Mouse (Mus musculus): ENCODE measurements around the gene Fgf4. TPM values are rescaled to one million over a fixed set of nuclear protein-coding genes. Genes with fewer than 3 reads are reported as not detected.
A peak's percentile ranks its signal among the peaks of the same experiment; 100 is the strongest.
"Not testable (repeated sequence)": the region's sequence is repeated elsewhere in the genome, so short reads cannot be mapped to it uniquely, and the experiment has no call there.

Gene Fgf4
- polyA plus RNA-seq, 1 experiment from 2014 or later, result not detected

DNA sequence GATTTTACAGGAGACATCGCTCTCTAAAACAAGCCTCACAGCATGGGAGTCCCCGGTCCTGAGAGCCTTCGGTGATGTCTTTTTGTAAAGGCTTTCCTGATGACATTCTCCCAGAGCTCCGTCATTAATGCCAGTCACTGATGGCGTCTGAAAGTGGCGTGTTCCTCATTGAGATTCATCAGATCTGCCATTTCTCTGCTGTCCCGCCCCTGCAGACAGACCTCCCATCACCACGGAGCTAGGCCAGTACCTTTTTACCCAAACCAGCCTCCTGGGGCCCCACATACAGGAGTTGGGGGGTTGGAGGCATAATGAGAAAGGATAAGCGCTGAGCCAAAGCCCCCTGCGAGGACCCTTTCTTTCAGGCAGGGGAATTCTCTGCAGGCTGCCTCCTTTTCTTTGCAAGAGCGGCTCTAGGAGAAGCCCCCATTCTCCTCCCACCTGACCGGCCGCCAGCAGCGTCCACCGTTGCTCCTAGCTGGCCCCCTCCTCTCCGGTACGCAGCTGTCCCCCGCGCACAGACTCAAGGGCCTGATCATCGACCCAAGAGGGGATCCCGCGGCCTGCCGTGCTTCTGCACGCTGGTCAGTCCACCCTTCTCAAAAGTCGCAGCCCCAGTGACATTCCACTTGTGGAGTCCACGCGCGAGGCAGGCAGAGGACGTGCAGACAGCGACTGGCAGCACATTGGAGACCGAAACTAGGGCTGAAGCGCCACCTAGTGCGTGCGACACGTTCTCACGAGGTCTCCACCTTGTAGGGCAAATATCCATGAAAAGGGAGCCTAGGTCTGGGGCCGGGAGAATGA is 48.3 kb downstream of the Fgf4 start:
- H3K9ac ChIP-seq (ENCODE audit: low read depth, low read length), result no peak overlapping the region; the same call in 1 of the 2 replicates
- WGBS, result under 1% methylated on average over 37 of the region's 37 CpGs
- peaks cover 46% of the 10 kb centered on the region for H3K27me3 ChIP-seq (ENCODE audit: control insufficient read depth, insufficient read depth, low read length)
- H3K4me1 ChIP-seq (ENCODE audit: control insufficient read depth, insufficient read depth, low read length), result peaks cover 15% of the 10 kb centered on the region; the same call in 1 of the 2 replicates
- peak overlapping the region; percentile 59 for H3K4me2 ChIP-seq (replicated peaks; ENCODE audit: low read depth, low read length)
- H3K36me3 ChIP-seq (ENCODE audit: control insufficient read depth, insufficient read depth, low read length), result no peaks in the 10 kb centered on the region
- H3K4me3 ChIP-seq (ENCODE audit: low read length), result peak overlapping the region; percentile 32
- no peaks in the 10 kb centered on the region for H3K9me3 ChIP-seq (ENCODE audit: control insufficient read depth, low read length)
- no peak overlapping the region for H3K27ac ChIP-seq (ENCODE audit: low read depth, low read length)
- peak; percentile 54 for ATAC-seq (ENCODE audit: low FRiP score, low TSS enrichment)

DNA sequence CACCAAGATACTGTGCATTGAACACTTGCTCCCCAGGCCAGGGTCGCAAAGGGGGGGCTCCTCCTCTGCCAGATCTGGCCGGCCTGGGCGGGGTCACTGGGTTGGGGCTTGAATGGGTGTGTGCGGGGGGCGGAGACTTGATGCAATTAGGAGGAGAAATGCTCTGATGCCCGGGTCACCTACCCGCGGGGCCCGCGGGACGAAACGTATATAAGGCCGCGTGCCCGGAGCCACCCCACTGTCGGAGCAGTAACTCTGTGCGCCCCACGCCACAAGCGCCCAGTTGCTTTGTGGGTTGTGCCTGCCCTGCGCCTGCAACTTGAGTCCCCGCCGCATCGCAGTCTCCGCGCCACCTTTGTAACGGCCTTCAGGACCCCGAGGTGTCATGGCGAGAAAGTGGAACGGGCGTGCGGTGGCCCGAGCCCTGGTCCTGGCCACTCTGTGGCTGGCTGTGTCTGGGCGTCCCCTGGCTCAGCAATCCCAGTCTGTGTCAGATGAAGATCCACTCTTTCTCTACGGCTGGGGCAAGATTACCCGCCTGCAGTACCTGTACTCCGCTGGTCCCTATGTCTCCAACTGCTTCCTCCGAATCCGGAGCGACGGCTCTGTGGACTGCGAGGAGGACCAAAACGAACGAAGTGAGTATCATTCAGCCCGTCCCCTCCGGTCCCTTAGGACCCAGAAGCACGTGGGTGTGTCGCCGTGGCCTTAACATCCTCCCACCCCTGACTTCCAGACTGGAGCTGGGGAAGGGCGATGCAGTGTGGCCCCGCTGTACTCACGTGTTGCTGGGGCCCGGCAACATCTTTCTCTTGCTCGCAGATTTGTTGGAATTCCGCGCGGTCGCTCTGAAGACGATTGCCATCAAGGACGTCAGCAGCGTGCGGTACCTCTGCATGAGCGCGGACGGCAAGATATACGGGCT is 49.4 kb downstream of the Fgf4 start, which contains the start of gene Fgf15:
Gene Fgf15, plus strand, starts transcription at position 238 of the 925 bp plus-strand sequence.
- H3K4me3 ChIP-seq (ENCODE audit: low read length), result peak within 1 kb of the TSS; percentile 32
- peak within 1 kb of the TSS; percentile 59 for H3K4me2 ChIP-seq (replicated peaks; ENCODE audit: low read depth, low read length)
- WGBS, result under 1% methylated on average over 64 of the region's 65 CpGs
- peaks cover 46% of the 10 kb centered on the region for H3K27me3 ChIP-seq (ENCODE audit: control insufficient read depth, insufficient read depth, low read length)
- H3K9me3 ChIP-seq (ENCODE audit: control insufficient read depth, low read length), result no peaks in the 10 kb centered on the region
- H3K27ac ChIP-seq (ENCODE audit: low read depth, low read length), result no peak within 1 kb of the TSS
- peaks cover 15% of the 10 kb centered on the region; the same call in 1 of the 2 replicates for H3K4me1 ChIP-seq (ENCODE audit: control insufficient read depth, insufficient read depth, low read length)
- peak within 1 kb of the TSS; percentile 2; the same call in 1 of the 2 replicates for H3K9ac ChIP-seq (ENCODE audit: low read depth, low read length)
- no peaks in the 10 kb centered on the region for H3K36me3 ChIP-seq (ENCODE audit: control insufficient read depth, insufficient read depth, low read length)
- ATAC-seq (ENCODE audit: low FRiP score, low TSS enrichment), result peak; percentile 43

DNA sequence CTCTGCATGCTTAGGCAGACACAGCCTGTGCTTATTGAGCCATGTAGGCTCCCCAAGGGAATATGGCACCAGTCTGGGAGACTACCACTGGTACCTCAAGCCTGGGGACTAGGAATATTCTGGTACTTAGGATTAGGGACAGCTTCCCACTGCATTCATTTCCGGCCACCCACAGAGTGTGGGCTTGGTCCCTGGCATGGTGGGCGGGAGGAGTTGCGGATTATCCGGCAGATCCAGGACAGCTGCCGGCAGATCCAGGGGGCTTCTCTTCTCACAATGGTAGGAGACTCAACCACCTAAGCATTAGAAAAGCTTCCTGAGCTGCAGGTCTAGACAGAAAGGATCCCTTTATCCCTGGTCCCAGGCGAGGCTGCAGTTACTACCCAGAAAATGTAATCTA is 51.3 kb downstream of the Fgf4 start:
- H3K9ac ChIP-seq (ENCODE audit: low read depth, low read length), result no peak overlapping the region
- H3K4me1 ChIP-seq (ENCODE audit: control insufficient read depth, insufficient read depth, low read length), result peaks cover 15% of the 10 kb centered on the region; the same call in 1 of the 2 replicates
- H3K4me3 ChIP-seq (ENCODE audit: low read length), result no peak overlapping the region
- 65% methylated on average over 6 of the region's 6 CpGs for WGBS
- H3K27me3 ChIP-seq (ENCODE audit: control insufficient read depth, insufficient read depth, low read length), result peaks cover 46% of the 10 kb centered on the region
- no peaks in the 10 kb centered on the region for H3K36me3 ChIP-seq (ENCODE audit: control insufficient read depth, insufficient read depth, low read length)
- H3K27ac ChIP-seq (ENCODE audit: low read depth, low read length), result no peak overlapping the region
- ATAC-seq (ENCODE audit: low FRiP score, low TSS enrichment), result no peak
- no peaks in the 10 kb centered on the region for H3K9me3 ChIP-seq (ENCODE audit: control insufficient read depth, low read length)
- no peak overlapping the region for H3K4me2 ChIP-seq (replicated peaks; ENCODE audit: low read depth, low read length)

DNA sequence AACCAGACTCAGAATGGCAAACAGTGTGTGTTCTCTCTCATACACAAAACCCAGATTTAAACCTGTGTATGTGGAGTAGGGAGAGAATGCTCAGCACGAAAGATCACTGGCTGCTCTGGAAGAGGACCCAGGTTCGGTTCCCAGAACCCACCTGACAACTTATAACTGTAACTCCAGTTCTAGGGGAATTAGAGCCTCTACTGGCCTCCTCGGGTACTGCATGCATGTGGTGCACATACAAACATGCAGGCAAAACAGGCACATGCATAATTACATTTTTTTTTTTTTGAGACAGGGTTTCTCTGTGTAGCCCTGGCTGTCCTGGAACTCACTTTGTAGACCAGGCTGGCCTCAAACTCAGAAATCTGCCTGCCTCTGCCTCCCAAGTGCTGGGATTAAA is 58.3 kb downstream of the Fgf4 start:
- ATAC-seq (ENCODE audit: low FRiP score, low TSS enrichment); H3K27ac ChIP-seq (ENCODE audit: low read depth, low read length); H3K9me3 ChIP-seq (ENCODE audit: control insufficient read depth, low read length); H3K4me3 ChIP-seq (ENCODE audit: low read length); H3K4me2 ChIP-seq (replicated peaks; ENCODE audit: low read depth, low read length); H3K4me1 ChIP-seq (ENCODE audit: control insufficient read depth, insufficient read depth, low read length); H3K27me3 ChIP-seq (ENCODE audit: control insufficient read depth, insufficient read depth, low read length); H3K9ac ChIP-seq (ENCODE audit: low read depth, low read length); H3K36me3 ChIP-seq (ENCODE audit: control insufficient read depth, insufficient read depth, low read length): not testable (repeated sequence)
- 94% methylated on average over 3 of the region's 3 CpGs for WGBS

DNA sequence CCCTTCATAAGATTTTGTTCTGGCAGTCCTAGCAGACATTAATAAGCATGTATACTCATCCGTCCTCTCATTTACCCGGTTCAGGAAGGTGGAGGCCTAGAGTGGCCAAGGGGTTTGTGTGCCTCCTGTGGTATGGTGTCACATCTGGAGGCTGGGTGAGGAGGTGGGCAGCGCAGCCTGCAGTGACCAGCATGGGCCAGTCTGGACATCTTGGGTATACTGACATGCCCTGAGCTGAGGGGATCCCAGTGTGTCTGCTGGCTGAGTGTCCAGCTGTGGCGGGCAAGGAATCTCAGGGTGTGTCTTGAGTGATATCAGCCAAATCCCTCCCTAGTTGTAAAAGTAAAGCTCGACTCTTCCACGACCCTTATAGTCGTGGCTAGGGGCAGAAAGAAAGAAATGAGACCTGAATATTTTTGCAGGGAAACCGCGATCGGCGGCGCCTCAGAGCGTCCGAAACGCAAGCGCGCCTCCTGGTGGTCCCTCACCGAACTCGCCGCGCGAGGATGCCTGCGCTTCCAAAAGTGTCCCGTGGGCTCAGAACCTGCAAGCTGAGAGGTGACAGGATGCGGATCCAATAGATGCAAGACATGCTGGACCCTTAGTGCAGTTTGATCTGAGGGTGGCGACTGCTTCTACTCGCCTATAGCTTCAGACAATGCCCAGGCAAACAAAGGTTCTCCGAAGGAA is 59.7 kb downstream of the Fgf4 start:
- Histone ChIP-seq H3K27ac (ENCODE audit: low read depth, low read length) (no peak overlapping the region), H3K4me2 (replicated peaks; ENCODE audit: low read depth, low read length) (peak overlapping the region; percentile 31)

DNA sequence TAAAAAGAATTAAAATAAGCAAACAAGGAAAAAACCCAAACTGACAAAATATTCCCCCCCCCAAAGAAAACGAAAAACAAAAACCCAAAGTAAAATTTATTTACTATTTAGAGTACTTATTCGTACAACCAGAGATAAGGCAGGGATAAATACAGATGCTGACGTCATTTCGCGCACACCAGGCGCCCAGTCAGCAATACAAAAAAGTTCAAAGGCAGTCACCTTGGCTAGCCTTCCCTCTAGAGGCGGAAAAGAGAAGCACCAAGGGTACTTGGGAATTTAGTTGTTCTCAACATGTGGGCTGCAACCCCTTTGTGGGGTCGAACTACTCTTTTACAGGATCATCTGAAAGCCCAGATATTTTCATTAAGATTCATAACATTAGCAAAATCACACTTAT is 60.6 kb downstream of the Fgf4 start:
- ATAC-seq (ENCODE audit: low FRiP score, low TSS enrichment), result no peak
- Histone ChIP-seq H3K9ac (ENCODE audit: low read depth, low read length) (no peak overlapping the region), H3K4me3 (ENCODE audit: low read length) (no peak overlapping the region), H3K9me3 (ENCODE audit: control insufficient read depth, low read length) (0 out of 2 replicates have a peak, but pooled peaks cover 2% of the 10 kb centered on the region), H3K4me1 (ENCODE audit: control insufficient read depth, insufficient read depth, low read length) (no peaks in the 10 kb centered on the region), H3K36me3 (ENCODE audit: control insufficient read depth, insufficient read depth, low read length) (no peaks in the 10 kb centered on the region), H3K27ac (ENCODE audit: low read depth, low read length) (no peak overlapping the region), H3K27me3 (ENCODE audit: control insufficient read depth, insufficient read depth, low read length) (no peaks in the 10 kb centered on the region), H3K4me2 (replicated peaks; ENCODE audit: low read depth, low read length) (no peak overlapping the region)
- 8% methylated on average over 8 of the region's 8 CpGs for WGBS

More for the DNA sequence above, 59.7 kb downstream of the Fgf4 start:
- H3K9me3 ChIP-seq (ENCODE audit: control insufficient read depth, low read length), result 0 out of 2 replicates have a peak, but pooled peaks cover 2% of the 10 kb centered on the region
- peak overlapping the region; percentile 47 for H3K9ac ChIP-seq (ENCODE audit: low read depth, low read length)
- peak; percentile 44 for ATAC-seq (ENCODE audit: low FRiP score, low TSS enrichment)
- peak overlapping the region; percentile 19; the same call in 1 of the 2 replicates for H3K4me3 ChIP-seq (ENCODE audit: low read length)
- 11% methylated on average over 28 of the region's 28 CpGs for WGBS
- no peaks in the 10 kb centered on the region for H3K4me1 ChIP-seq (ENCODE audit: control insufficient read depth, insufficient read depth, low read length)
- no peaks in the 10 kb centered on the region for H3K36me3 ChIP-seq (ENCODE audit: control insufficient read depth, insufficient read depth, low read length)
- H3K27me3 ChIP-seq (ENCODE audit: control insufficient read depth, insufficient read depth, low read length), result no peaks in the 10 kb centered on the region

DNA sequence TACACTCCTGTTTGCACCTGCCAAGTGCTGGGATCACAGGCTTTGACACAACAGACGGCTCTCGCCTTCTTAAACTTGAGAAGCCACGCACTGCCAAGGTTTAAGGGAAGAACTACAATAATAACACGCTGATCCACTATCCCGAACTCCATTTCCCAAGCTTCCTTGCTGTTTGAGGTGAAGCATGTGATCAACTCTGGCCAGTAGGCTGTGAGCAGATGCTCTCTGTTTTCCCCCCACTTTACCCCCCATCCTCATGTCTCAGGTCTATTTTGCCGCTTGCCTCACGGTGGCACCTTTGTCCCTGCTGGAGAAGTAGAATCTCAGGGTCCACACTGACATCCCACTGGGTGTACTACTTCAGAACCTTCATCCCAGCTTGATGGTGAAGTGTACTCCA is 61.5 kb downstream of the Fgf4 start:
- Histone ChIP-seq H3K27ac (ENCODE audit: low read depth, low read length) (no peak overlapping the region), H3K9ac (ENCODE audit: low read depth, low read length) (no peak overlapping the region), H3K9me3 (ENCODE audit: control insufficient read depth, low read length) (0 out of 2 replicates have a peak, but pooled peaks cover 2% of the 10 kb centered on the region), H3K27me3 (ENCODE audit: control insufficient read depth, insufficient read depth, low read length) (no peaks in the 10 kb centered on the region), H3K4me3 (ENCODE audit: low read length) (no peak overlapping the region), H3K4me2 (replicated peaks; ENCODE audit: low read depth, low read length) (no peak overlapping the region), H3K4me1 (ENCODE audit: control insufficient read depth, insufficient read depth, low read length) (no peaks in the 10 kb centered on the region), H3K36me3 (ENCODE audit: control insufficient read depth, insufficient read depth, low read length) (no peaks in the 10 kb centered on the region)
- ATAC-seq (ENCODE audit: low FRiP score, low TSS enrichment), result no peak
- 33% methylated on average over 7 of the region's 7 CpGs for WGBS

DNA sequence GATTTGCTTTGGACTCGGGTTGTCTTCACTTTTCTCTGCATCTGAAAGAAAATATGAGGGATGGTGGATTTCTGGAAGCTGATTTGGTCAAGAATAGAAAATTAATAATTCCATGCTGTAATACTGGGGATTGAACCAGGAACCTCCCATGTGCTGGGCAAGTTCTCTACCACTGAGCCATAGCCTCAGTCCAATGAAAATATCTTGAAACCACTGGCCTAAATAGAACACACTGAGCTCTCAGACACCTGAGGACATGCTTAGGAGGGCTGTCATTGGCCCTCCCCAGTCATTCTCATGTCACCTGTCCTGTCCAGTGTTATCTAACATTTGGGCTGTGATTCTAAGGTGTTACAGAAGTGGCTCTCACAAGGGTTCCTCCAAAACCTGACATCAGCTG is 64.0 kb downstream of the Fgf4 start:
- H3K4me1 ChIP-seq (ENCODE audit: control insufficient read depth, insufficient read depth, low read length), result peaks cover 6% of the 10 kb centered on the region
- H3K36me3 ChIP-seq (ENCODE audit: control insufficient read depth, insufficient read depth, low read length), result no peaks in the 10 kb centered on the region
- no peaks in the 10 kb centered on the region for H3K27me3 ChIP-seq (ENCODE audit: control insufficient read depth, insufficient read depth, low read length)
- no peak overlapping the region for H3K4me2 ChIP-seq (replicated peaks; ENCODE audit: low read depth, low read length)
- 85% methylated on average over 1 of the region's 1 CpGs for WGBS
- no peak overlapping the region for H3K4me3 ChIP-seq (ENCODE audit: low read length)
- ATAC-seq (ENCODE audit: low FRiP score, low TSS enrichment), result no peak
- H3K9ac ChIP-seq (ENCODE audit: low read depth, low read length), result no peak overlapping the region
- no peaks in the 10 kb centered on the region for H3K9me3 ChIP-seq (ENCODE audit: control insufficient read depth, low read length)
- H3K27ac ChIP-seq (ENCODE audit: low read depth, low read length), result no peak overlapping the region
